Mouse (Mus musculus): ENCODE results near the gene Ablim2. TPM values are rescaled to one million over a fixed set of nuclear protein-coding genes. Genes with fewer than 3 reads are reported as not detected.
A peak's percentile ranks its signal among the peaks of the same experiment; 100 is the strongest.

Ablim2 gene
- polyA plus RNA-seq, 1 experiment = 5.8 TPM

DNA sequence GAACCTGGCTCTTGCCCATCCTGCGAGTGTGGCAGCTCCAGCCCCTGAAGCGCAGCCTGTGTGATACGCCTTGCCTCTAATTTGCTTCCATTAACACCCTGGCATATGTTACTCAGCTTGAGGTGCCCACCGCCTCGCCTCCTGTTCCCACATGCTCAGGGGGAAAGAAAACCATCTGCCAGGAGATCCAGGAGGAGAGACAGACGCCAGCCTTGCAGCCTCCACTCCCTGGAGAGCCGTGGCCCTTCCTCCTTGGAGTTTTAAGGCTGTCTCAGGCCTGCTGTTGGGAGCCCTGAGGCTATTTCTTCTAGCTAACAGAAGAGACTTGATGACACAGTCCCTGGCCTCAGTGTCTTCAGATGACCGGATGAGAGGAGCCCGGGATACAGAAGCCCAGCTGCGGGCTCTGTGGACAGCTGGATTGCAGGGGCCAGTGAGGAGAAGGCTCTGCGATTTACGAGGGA is 167.5 kb downstream of the Ablim2 start:
- peak; percentile 47 for DNase-seq
- Histone ChIP-seq H3K4me1 (ENCODE audit: control insufficient read depth, insufficient read depth, low read length) (peaks cover 12% of the 10 kb centered on the region), H3K4me3 (ENCODE audit: insufficient read depth, low read depth, low read length) (no peak overlapping the region)

DNA sequence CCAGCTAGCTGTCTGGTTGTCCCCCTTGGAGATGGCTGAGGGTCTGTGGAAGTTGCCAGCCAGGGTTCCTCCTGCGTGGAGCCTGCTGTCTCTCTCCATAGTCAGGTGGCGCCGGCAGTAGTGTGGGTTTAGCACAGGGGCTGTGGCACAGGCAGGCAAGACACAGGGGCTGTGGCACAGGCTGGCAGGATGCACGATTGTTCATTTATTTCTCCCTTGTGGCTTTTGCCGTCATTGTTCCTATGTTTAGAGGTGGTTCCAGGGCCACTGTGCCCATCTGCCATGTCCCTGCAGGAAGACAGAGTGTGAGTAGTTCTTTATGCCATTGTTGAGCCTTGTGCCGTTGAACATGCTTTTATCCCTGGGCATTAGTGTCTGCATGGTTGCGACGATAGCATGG is 168.8 kb downstream of the Ablim2 start:
- TF ChIP-seq CTCF (conservative IDR thresholded peaks at IDR 0.05; ENCODE audit: insufficient read depth, insufficient read length, low read depth, low read length) (no peak), POLR2A (IDR thresholded peaks at IDR 0.05; ENCODE audit: low read depth, low read length) (no peak)
- WGBS = 76% methylated on average over 8 of the region's 8 CpGs
- Histone ChIP-seq H3K27me3 (replicated peaks; ENCODE audit: control insufficient read depth, insufficient read depth, low read length) (no peaks in the 10 kb centered on the region), H3K27ac (ENCODE audit: insufficient read depth, low read depth, low read length) (no peak overlapping the region), H3K4me1 (ENCODE audit: control insufficient read depth, insufficient read depth, low read length) (peaks cover 6% of the 10 kb centered on the region; the same call in 1 of the 2 replicates), H3K36me3 (ENCODE audit: control insufficient read depth, insufficient read depth, low read length) (no peaks in the 10 kb centered on the region), H3K4me3 (ENCODE audit: insufficient read depth, low read depth, low read length) (no peak overlapping the region)
- DNase-seq = no peak

More for the DNA sequence above, 167.5 kb downstream of the Ablim2 start:
- Histone ChIP-seq H3K27ac (ENCODE audit: insufficient read depth, low read depth, low read length) (peak overlapping the region; percentile 27; the same call in 1 of the 2 replicates), H3K36me3 (ENCODE audit: control insufficient read depth, insufficient read depth, low read length) (no peaks in the 10 kb centered on the region), H3K27me3 (replicated peaks; ENCODE audit: control insufficient read depth, insufficient read depth, low read length) (no peaks in the 10 kb centered on the region)
- TF ChIP-seq CTCF (conservative IDR thresholded peaks at IDR 0.05; ENCODE audit: insufficient read depth, insufficient read length, low read depth, low read length) (no peak), POLR2A (IDR thresholded peaks at IDR 0.05; ENCODE audit: low read depth, low read length) (no peak)
- 62% methylated on average over 12 of the region's 12 CpGs for WGBS

DNA sequence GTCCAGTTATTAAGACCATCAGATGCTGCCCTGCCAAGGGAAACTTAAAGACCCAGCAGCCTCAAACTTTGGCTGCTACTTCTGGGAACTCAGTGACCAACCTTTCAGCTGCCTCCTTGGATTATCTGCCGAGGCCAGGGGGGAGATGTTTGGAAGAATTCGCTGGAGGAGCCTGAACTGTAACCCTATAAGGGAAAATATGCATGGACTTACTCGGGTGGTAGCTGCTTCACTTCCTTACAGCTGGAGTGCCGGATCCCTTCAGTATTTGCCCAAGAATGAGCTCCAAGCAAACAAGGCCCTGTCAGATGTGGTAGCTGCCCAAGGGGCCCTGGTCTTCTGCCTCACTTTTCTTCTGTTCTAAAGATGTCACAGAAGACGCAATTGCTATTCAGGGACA is 173.6 kb downstream of the Ablim2 start:
- Histone ChIP-seq H3K4me3 (ENCODE audit: insufficient read depth, low read depth, low read length) (no peak overlapping the region), H3K27me3 (replicated peaks; ENCODE audit: control insufficient read depth, insufficient read depth, low read length) (no peaks in the 10 kb centered on the region), H3K27ac (ENCODE audit: insufficient read depth, low read depth, low read length) (no peak overlapping the region), H3K36me3 (ENCODE audit: control insufficient read depth, insufficient read depth, low read length) (no peaks in the 10 kb centered on the region), H3K4me1 (ENCODE audit: control insufficient read depth, insufficient read depth, low read length) (peaks cover 10% of the 10 kb centered on the region; the same call in 1 of the 2 replicates)
- WGBS = 46% methylated on average over 5 of the region's 5 CpGs
- DNase-seq = no peak
- TF ChIP-seq CTCF (conservative IDR thresholded peaks at IDR 0.05; ENCODE audit: insufficient read depth, insufficient read length, low read depth, low read length) = no peak
- TF ChIP-seq POLR2A (IDR thresholded peaks at IDR 0.05; ENCODE audit: low read depth, low read length) = no peak

DNA sequence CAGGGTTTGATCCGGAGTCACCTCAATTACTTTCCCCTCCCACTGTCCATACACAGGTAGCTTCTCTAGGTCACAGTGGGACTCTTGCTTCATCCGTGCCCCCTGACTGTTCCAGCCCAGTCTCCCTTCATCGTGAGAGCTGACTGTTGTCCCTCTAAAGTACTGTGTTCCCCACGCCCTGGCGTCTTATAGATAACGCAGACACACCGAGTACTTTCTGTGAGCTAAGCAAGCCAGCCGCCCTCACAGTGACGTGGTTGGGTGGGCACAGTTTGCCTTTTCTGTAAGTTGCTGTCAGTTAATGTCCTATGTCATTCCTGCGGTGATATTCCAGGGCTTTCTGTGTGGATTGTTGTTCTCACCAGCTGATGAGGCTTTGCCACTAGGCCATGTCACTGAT is 175.4 kb downstream of the Ablim2 start:
- Histone ChIP-seq H3K4me1 (ENCODE audit: control insufficient read depth, insufficient read depth, low read length) (peaks cover 10% of the 10 kb centered on the region; the same call in 1 of the 2 replicates), H3K36me3 (ENCODE audit: control insufficient read depth, insufficient read depth, low read length) (no peaks in the 10 kb centered on the region), H3K27me3 (replicated peaks; ENCODE audit: control insufficient read depth, insufficient read depth, low read length) (no peaks in the 10 kb centered on the region), H3K4me3 (ENCODE audit: insufficient read depth, low read depth, low read length) (no peak overlapping the region), H3K27ac (ENCODE audit: insufficient read depth, low read depth, low read length) (no peak overlapping the region)
- TF ChIP-seq POLR2A (IDR thresholded peaks at IDR 0.05; ENCODE audit: low read depth, low read length) (no peak), CTCF (conservative IDR thresholded peaks at IDR 0.05; ENCODE audit: insufficient read depth, insufficient read length, low read depth, low read length) (no peak)
- DNase-seq = no peak
- WGBS = 77% methylated on average over 10 of the region's 10 CpGs

Other genes starting within 250 kb of the Ablim2 start
- 1.4 and 3.0 TPM in 2 replicates for gene Cpz, start 232.2 kb upstream of the Ablim2 start, polyA plus RNA-seq (2012; rRNA removed)
- 4.4 and 4.5 TPM in 2 replicates for gene Trmt44, start 182.8 kb upstream of the Ablim2 start, polyA plus RNA-seq (2012; rRNA removed)
- gene Acox3, start 174.8 kb upstream of the Ablim2 start, polyA plus RNA-seq (2012; rRNA removed) = 77.9 and 83.6 TPM in 2 replicates
- 9.8 and 12.4 TPM in 2 replicates for gene Htra3, start 78.1 kb upstream of the Ablim2 start, polyA plus RNA-seq (2012; rRNA removed)
- 35.1 and 40.1 TPM in 2 replicates for gene Sh3tc1, start 17.9 kb upstream of the Ablim2 start, polyA plus RNA-seq (2012; rRNA removed)
- 17.2 and 19.7 TPM in 2 replicates for gene Afap1, start 135.4 kb downstream of the Ablim2 start, polyA plus RNA-seq (2012; rRNA removed)